Mouse (Mus musculus): ENCODE measurements around the gene Itgad. TPM values are rescaled to one million over a fixed set of nuclear protein-coding genes. Genes with fewer than 3 reads are reported as not detected.

Itgad gene
- polyA plus RNA-seq, 1 experiment from 2014 or later = not detected

GRCm38 (mm10) chr7:128201607-128202006, 47.4 kb downstream of the Itgad start:
- no peak for ATAC-seq (ENCODE audit: low FRiP score)
- Histone ChIP-seq H3K9me3 (no peaks in the 10 kb centered on the region), H3K27ac (no peak overlapping the region), H3K4me3 (replicated peaks) (no peak overlapping the region), H3K36me3 (replicated peaks) (no peaks in the 10 kb centered on the region), H3K27me3 (no peaks in the 10 kb centered on the region), H3K9ac (no peak overlapping the region), H3K4me1 (no peaks in the 10 kb centered on the region), H3K4me2 (no peak overlapping the region)
- 86% methylated on average over 9 of the region's 9 CpGs for WGBS

GRCm38 (mm10) chr7:128203071-128203470, 48.9 kb downstream of the Itgad start:
- WGBS = 81% methylated on average over 9 of the region's 9 CpGs
- H3K9ac ChIP-seq = no peak overlapping the region
- no peak overlapping the region for H3K4me2 ChIP-seq
- no peak for ATAC-seq (ENCODE audit: low FRiP score)
- no peaks in the 10 kb centered on the region for H3K9me3 ChIP-seq
- H3K4me1 ChIP-seq = no peaks in the 10 kb centered on the region
- no peak overlapping the region for H3K27ac ChIP-seq
- no peak overlapping the region for H3K4me3 ChIP-seq (replicated peaks)
- no peaks in the 10 kb centered on the region; the same call in 1 of the 2 replicates for H3K27me3 ChIP-seq
- H3K36me3 ChIP-seq (replicated peaks) = no peaks in the 10 kb centered on the region

GRCm38 (mm10) chr7:128204179-128204578, 50.0 kb downstream of the Itgad start:
- no peaks in the 10 kb centered on the region for H3K4me1 ChIP-seq
- no peak overlapping the region for H3K27ac ChIP-seq
- ATAC-seq (ENCODE audit: low FRiP score) = no peak
- no peaks in the 10 kb centered on the region; the same call in 1 of the 2 replicates for H3K27me3 ChIP-seq
- no peak overlapping the region for H3K9ac ChIP-seq
- H3K9me3 ChIP-seq = no peaks in the 10 kb centered on the region
- no peak overlapping the region for H3K4me3 ChIP-seq (replicated peaks)
- H3K4me2 ChIP-seq = no peak overlapping the region
- no peaks in the 10 kb centered on the region for H3K36me3 ChIP-seq (replicated peaks)
- 86% methylated on average over 8 of the region's 8 CpGs for WGBS

- no peaks in the 10 kb centered on the region; the same call in 1 of the 2 replicates for H3K27me3 ChIP-seq
- WGBS = 92% methylated on average over 18 of the region's 18 CpGs
- no peak overlapping the region for H3K27ac ChIP-seq
- no peaks in the 10 kb centered on the region for H3K36me3 ChIP-seq (replicated peaks)
- no peak overlapping the region for H3K4me2 ChIP-seq
- H3K4me1 ChIP-seq = no peaks in the 10 kb centered on the region
- no peaks in the 10 kb centered on the region for H3K9me3 ChIP-seq
- ATAC-seq (ENCODE audit: low FRiP score) = no peak
- no peak overlapping the region for H3K4me3 ChIP-seq (replicated peaks)
- no peak overlapping the region for H3K9ac ChIP-seq
Observed at GRCm38 (mm10) chr7:128205695-128206094, 51.5 kb downstream of the Itgad start.

GRCm38 (mm10) chr7:128206152-128206551, 52.0 kb downstream of the Itgad start, which contains the start of gene Cox6a2:
Gene Cox6a2 (minus strand): TSS chr7:128206387.
- 77% methylated on average over 6 of the region's 6 CpGs for WGBS
- H3K9me3 ChIP-seq = no peaks in the 10 kb centered on the region
- no peak within 1 kb of the TSS for H3K4me3 ChIP-seq (replicated peaks)
- no peaks in the 10 kb centered on the region for H3K4me1 ChIP-seq
- no peak within 1 kb of the TSS for H3K27ac ChIP-seq
- ATAC-seq (ENCODE audit: low FRiP score) = no peak
- no peak within 1 kb of the TSS for H3K4me2 ChIP-seq
- H3K36me3 ChIP-seq (replicated peaks) = no peaks in the 10 kb centered on the region
- H3K27me3 ChIP-seq = no peaks in the 10 kb centered on the region; the same call in 1 of the 2 replicates
- no peak within 1 kb of the TSS for H3K9ac ChIP-seq

GRCm38 (mm10) chr7:128208187-128208586, 54.0 kb downstream of the Itgad start:
- Histone ChIP-seq H3K27me3 (no peaks in the 10 kb centered on the region; the same call in 1 of the 2 replicates), H3K27ac (no peak overlapping the region), H3K9me3 (no peaks in the 10 kb centered on the region), H3K9ac (no peak overlapping the region), H3K4me3 (replicated peaks) (no peak overlapping the region), H3K4me1 (no peaks in the 10 kb centered on the region), H3K4me2 (no peak overlapping the region), H3K36me3 (replicated peaks) (no peaks in the 10 kb centered on the region)
- no peak for ATAC-seq (ENCODE audit: low FRiP score)
- 6% methylated on average over 4 of the region's 4 CpGs for WGBS

GRCm38 (mm10) chr7:128209826-128210225, 55.6 kb downstream of the Itgad start:
- no peaks in the 10 kb centered on the region; the same call in 1 of the 2 replicates for H3K27me3 ChIP-seq
- ATAC-seq (ENCODE audit: low FRiP score) = no peak
- H3K36me3 ChIP-seq (replicated peaks) = no peaks in the 10 kb centered on the region
- no peaks in the 10 kb centered on the region for H3K4me1 ChIP-seq
- no peak overlapping the region for H3K4me3 ChIP-seq (replicated peaks)
- no peak overlapping the region for H3K4me2 ChIP-seq
- H3K9me3 ChIP-seq = no peaks in the 10 kb centered on the region
- no peak overlapping the region for H3K27ac ChIP-seq
- H3K9ac ChIP-seq = no peak overlapping the region
- 62% methylated on average over 3 of the region's 3 CpGs for WGBS

- no peak for ATAC-seq (ENCODE audit: low FRiP score)
- Histone ChIP-seq H3K4me2 (no peak overlapping the region), H3K4me1 (no peaks in the 10 kb centered on the region), H3K27me3 (no peaks in the 10 kb centered on the region; the same call in 1 of the 2 replicates), H3K9ac (no peak overlapping the region), H3K36me3 (replicated peaks) (no peaks in the 10 kb centered on the region), H3K4me3 (replicated peaks) (no peak overlapping the region), H3K27ac (no peak overlapping the region), H3K9me3 (no peaks in the 10 kb centered on the region)
- WGBS = 85% methylated on average over 4 of the region's 4 CpGs
Observed at GRCm38 (mm10) chr7:128219952-128220351, 65.8 kb downstream of the Itgad start.

- Histone ChIP-seq H3K4me2 (no peak overlapping the region), H3K4me1 (no peaks in the 10 kb centered on the region), H3K27me3 (no peaks in the 10 kb centered on the region; the same call in 1 of the 2 replicates), H3K36me3 (replicated peaks) (no peaks in the 10 kb centered on the region), H3K9ac (no peak overlapping the region), H3K4me3 (replicated peaks) (no peak overlapping the region), H3K9me3 (no peaks in the 10 kb centered on the region), H3K27ac (no peak overlapping the region)
- ATAC-seq (ENCODE audit: low FRiP score) = no peak
- 88% methylated on average over 3 of the region's 3 CpGs for WGBS
Observed at GRCm38 (mm10) chr7:128220936-128221335, 66.8 kb downstream of the Itgad start.

- 45% methylated on average over 8 of the region's 8 CpGs for WGBS
- Histone ChIP-seq H3K4me1 (peaks cover 4% of the 10 kb centered on the region), H3K4me2 (no peak overlapping the region), H3K27me3 (no peaks in the 10 kb centered on the region), H3K27ac (no peak overlapping the region), H3K9me3 (no peaks in the 10 kb centered on the region), H3K9ac (no peak overlapping the region), H3K4me3 (replicated peaks) (no peak overlapping the region), H3K36me3 (replicated peaks) (0 out of 2 replicates have a peak, but pooled peaks cover 6% of the 10 kb centered on the region)
- ATAC-seq (ENCODE audit: low FRiP score) = no peak
Observed at GRCm38 (mm10) chr7:128231741-128232140, 77.6 kb downstream of the Itgad start.

GRCm38 (mm10) chr7:128234796-128235195, 80.6 kb downstream of the Itgad start:
- H3K9me3 ChIP-seq = no peaks in the 10 kb centered on the region
- no peaks in the 10 kb centered on the region for H3K27me3 ChIP-seq
- no peak for ATAC-seq (ENCODE audit: low FRiP score)
- peaks cover 18% of the 10 kb centered on the region for H3K4me1 ChIP-seq
- H3K27ac ChIP-seq = no peak overlapping the region
- no peak overlapping the region for H3K4me2 ChIP-seq
- 0 out of 2 replicates have a peak, but pooled peaks cover 7% of the 10 kb centered on the region for H3K36me3 ChIP-seq (replicated peaks)
- WGBS = 87% methylated on average over 2 of the region's 2 CpGs
- no peak overlapping the region for H3K9ac ChIP-seq
- no peak overlapping the region for H3K4me3 ChIP-seq (replicated peaks)

- Histone ChIP-seq H3K27ac (no peak overlapping the region), H3K4me2 (no peak overlapping the region), H3K4me1 (peaks cover 18% of the 10 kb centered on the region), H3K36me3 (replicated peaks) (peaks cover 14% of the 10 kb centered on the region), H3K9ac (no peak overlapping the region), H3K4me3 (replicated peaks) (no peak overlapping the region), H3K9me3 (no peaks in the 10 kb centered on the region), H3K27me3 (no peaks in the 10 kb centered on the region)
- ATAC-seq (ENCODE audit: low FRiP score) = no peak
- WGBS = 92% methylated on average over 1 of the region's 1 CpGs
Observed at GRCm38 (mm10) chr7:128235481-128235880, 81.3 kb downstream of the Itgad start.

- 94% methylated on average over 13 of the region's 13 CpGs for WGBS
- Histone ChIP-seq H3K4me1 (peaks cover 18% of the 10 kb centered on the region), H3K4me2 (peak overlapping the region; percentile 80; the same call in 1 of the 2 replicates), H3K9ac (no peak overlapping the region), H3K9me3 (no peaks in the 10 kb centered on the region), H3K4me3 (replicated peaks) (peak overlapping the region; percentile 60), H3K36me3 (replicated peaks) (peaks cover 22% of the 10 kb centered on the region), H3K27me3 (no peaks in the 10 kb centered on the region), H3K27ac (no peak overlapping the region)
- no peak for ATAC-seq (ENCODE audit: low FRiP score)
Observed at GRCm38 (mm10) chr7:128236426-128236825, 82.2 kb downstream of the Itgad start.
